Mouse (Mus musculus) left cerebral cortex, adult 2 months (tissue): ENCODE results near the gene Skil. TPM values are rescaled to one million over a fixed set of nuclear protein-coding genes. Genes with fewer than 3 reads are reported as not detected.
A peak's percentile ranks its signal among the peaks of the same experiment; 100 is the strongest.

ENCODE experiments used
- DNase-seq, 2 experiments: peaks; one replicate each; pipeline ENCODE4 v3.0.0; 2021 to 2022; ENCODE audit warnings: low spot score in 2 of 2, mixed read lengths in 1 of 2; ENCODE audit errors: extremely low spot score in 1 of 2
- H3K27ac ChIP-seq: fragments of 200-600 bp; 2 replicates; pipeline ENCODE4 v1.8.1; 2022
- H3K4me3 ChIP-seq: fragments of 200-600 bp; 2 replicates; pipeline ENCODE4 v1.8.1; 2022
- CTCF ChIP-seq: fragments of 200-600 bp; IDR thresholded peaks from 2 replicates; pipeline ENCODE4 v1.8.1; 2022; ENCODE audit warnings: antibody characterized with exemption, mild to moderate bottlenecking, moderate library complexity
- intact Hi-C: fragments of 180-260 bp; cut with DNase I; formaldehyde crosslinking; loops from one replicate; pipeline ENCODE4 v1.15.1; 2025
- total RNA-seq, 2 experiments: library from RNA; stranded (reverse); gene quantifications; 2 replicates each; pipeline ENCODE4 v1.2.3; 2021

The Skil gene
- total RNA-seq, 2 experiments from 2014 or later, result 65.8 to 68.1 TPM

DNA sequence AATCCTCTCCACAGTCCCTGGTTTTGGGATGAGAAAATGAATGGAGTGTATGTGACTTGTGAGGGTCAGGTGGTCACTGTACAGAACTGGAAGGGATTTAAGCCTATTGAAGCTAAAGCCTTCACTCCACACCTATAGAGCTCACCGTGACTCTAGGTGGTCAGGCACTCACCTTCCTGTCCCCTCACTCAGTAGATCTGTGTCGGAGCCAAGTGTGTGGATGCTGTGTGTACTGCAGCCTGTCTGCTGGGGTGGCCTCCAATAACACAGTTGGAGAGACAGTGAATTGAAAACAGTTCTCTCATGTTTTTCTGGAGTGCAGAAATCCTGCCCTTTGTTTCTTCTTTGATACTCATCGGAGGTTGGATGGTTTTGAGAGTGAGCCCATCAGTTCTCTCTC lies 70.9 kb downstream of the Skil start:
- DNase-seq, result no peak
- Histone ChIP-seq H3K27ac (peak overlapping the region; percentile 40; the same call in 1 of the 2 replicates), H3K4me3 (no peak overlapping the region)
- no peak; the same call in 1 of the 2 replicates for TF ChIP-seq CTCF
- intact Hi-C loops, result no loop called here

DNA sequence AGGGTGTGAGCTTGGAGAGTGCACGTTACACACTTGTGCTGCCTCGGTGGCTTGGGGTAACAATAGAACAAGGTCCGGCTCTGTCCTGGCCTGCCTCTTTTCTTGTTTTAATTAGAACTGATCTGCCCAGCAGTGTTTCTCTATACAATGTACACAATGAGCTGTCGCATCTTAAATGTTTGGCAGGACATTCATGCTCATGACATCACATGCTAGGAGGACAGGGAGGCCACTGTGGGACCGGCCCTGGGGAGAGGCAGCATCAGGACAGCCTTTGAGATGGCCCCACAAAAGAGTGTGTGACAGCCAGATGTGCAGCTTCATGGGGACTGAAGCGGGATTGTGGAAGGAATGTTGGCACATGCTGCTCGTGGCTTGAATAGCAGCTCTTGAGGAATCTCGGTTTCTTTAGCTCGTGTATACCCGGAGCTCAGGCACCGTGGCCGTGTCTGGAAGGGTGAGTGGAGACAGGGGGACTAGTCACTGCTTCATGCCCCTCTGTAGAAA lies 71.6 kb downstream of the Skil start:
- peak overlapping the region; percentile 26; the same call in 1 of the 2 replicates for H3K27ac ChIP-seq

More for the DNA sequence above, 71.6 kb downstream of the Skil start:
- no peak overlapping the region for H3K4me3 ChIP-seq
- DNase-seq, result peak in 1 of 2 experiments; percentile 34
- no peak for TF ChIP-seq CTCF
- intact Hi-C loops, result no loop called here

Other genes with a start within 250 kb of the Skil start
- gene Gpr160, start 239.1 kb upstream of the Skil start, total RNA-seq, result 1 to 10 TPM; 1.5 to 1.7 TPM
- 10 to 100 TPM; 40.8 to 41.3 TPM for gene Phc3, start 125.6 kb upstream of the Skil start, total RNA-seq
- 10 to 100 TPM; 58.0 to 59.9 TPM for gene Prkci, start 99.3 kb upstream of the Skil start, total RNA-seq
- gene Cldn11, start 54.9 kb downstream of the Skil start, total RNA-seq, result 10 to 100 TPM; 73.8 to 75.7 TPM
- gene Slc7a14, start 215.3 kb downstream of the Skil start, total RNA-seq, result 10 to 100 TPM; 61.3 to 62.1 TPM